Mouse (Mus musculus) hindbrain, embryonic 16.5 days (tissue): ENCODE measurements around the gene 7420426K07Rik. TPM values are rescaled to one million over a fixed set of nuclear protein-coding genes. Genes with fewer than 3 reads are reported as not detected.

Experiments used
- ATAC-seq: fragments of 200-750 bp; cut with Nextera tagmentation; 2 replicates; pipeline ENCODE4 v1.8.0; 2017; ENCODE audit warnings: moderate TSS enrichment, moderate library complexity
- H3K27ac ChIP-seq: fragments of 300-500 bp; sonication (generic); 2 replicates; pipeline ENCODE4 v1.5.1; 2014; ENCODE audit warnings: low read depth, mild to moderate bottlenecking, control low read depth, low read length, moderate library complexity
- H3K27me3 ChIP-seq: fragments of 300-500 bp; sonication (generic); replicated peaks from 2 replicates; pipeline ENCODE4 v1.6.1; 2014; ENCODE audit warnings: low read length; ENCODE audit not compliant: control insufficient read depth, insufficient read depth
- H3K36me3 ChIP-seq: fragments of 300-500 bp; sonication (generic); 2 replicates; pipeline ENCODE4 v1.6.1; 2014; ENCODE audit warnings: mild to moderate bottlenecking, low read length, moderate library complexity, mixed read lengths; ENCODE audit not compliant: control insufficient read depth, insufficient read depth
- H3K4me1 ChIP-seq: fragments of 300-500 bp; sonication (generic); 2 replicates; pipeline ENCODE4 v1.6.1; 2014; ENCODE audit warnings: low read depth, low read length; ENCODE audit not compliant: control insufficient read depth, insufficient read depth
- H3K4me2 ChIP-seq: fragments of 300-500 bp; sonication (generic); 2 replicates; pipeline ENCODE4 v1.6.1; 2014; ENCODE audit warnings: mild to moderate bottlenecking, low read length, control low read depth, moderate library complexity
- H3K4me3 ChIP-seq: fragments of 300-500 bp; sonication (generic); 2 replicates; pipeline ENCODE4 v1.5.1; 2014; ENCODE audit warnings: mild to moderate bottlenecking, low read length, control low read depth, moderate library complexity
- H3K9ac ChIP-seq: fragments of 300-500 bp; sonication (generic); 2 replicates; pipeline ENCODE4 v1.6.1; 2014; ENCODE audit warnings: low read depth, mild to moderate bottlenecking, control low read depth, low read length, moderate library complexity
- H3K9me3 ChIP-seq: fragments of 300-500 bp; sonication (generic); 2 replicates; pipeline ENCODE4 v1.6.1; 2014; ENCODE audit warnings: mild to moderate bottlenecking, low read length, moderate library complexity; ENCODE audit not compliant: control insufficient read depth
- WGBS: fragments of 180-500 bp; shearing (Covaris S2); extraction: QIAGEN DNeasy Blood & Tissue Kit; methylation state at CpG from one replicate; pipeline ENCODE4 v1.1.7; 2014; 5-methylcytosine and 5-hydroxymethylcytosine counted together
- polyA plus RNA-seq: library from polyadenylated mRNA; unstranded; fragments of >200 nt; fragmentation: Nextera tagmentation; extraction: Ambion mirVana; gene quantifications from 2 replicates; pipeline ENCODE4 v1.2.1, GENCODE M21; 2015

7420426K07Rik gene
- polyA plus RNA-seq, 1 experiment from 2014 or later: not detected

GRCm38 (mm10) chr9:98932931-98933330 is 30.0 kb downstream of the 7420426K07Rik start:
- no peaks in the 10 kb centered on the region for H3K27me3 ChIP-seq
- no peak overlapping the region for H3K9ac ChIP-seq
- no peak overlapping the region for H3K4me3 ChIP-seq
- H3K9me3 ChIP-seq: no peaks in the 10 kb centered on the region
- H3K27ac ChIP-seq: no peak overlapping the region
- ATAC-seq: no peak
- 35% methylated on average over 6 of the region's 6 CpGs for WGBS
- H3K4me1 ChIP-seq: no peaks in the 10 kb centered on the region
- H3K4me2 ChIP-seq: no peak overlapping the region
- H3K36me3 ChIP-seq: no peaks in the 10 kb centered on the region

- no peaks in the 10 kb centered on the region for H3K36me3 ChIP-seq
- H3K27ac ChIP-seq: no peak overlapping the region
- no peak overlapping the region for H3K9ac ChIP-seq
- no peaks in the 10 kb centered on the region for H3K4me1 ChIP-seq
- no peaks in the 10 kb centered on the region for H3K27me3 ChIP-seq
- ATAC-seq: no peak
- no peak overlapping the region for H3K4me3 ChIP-seq
- WGBS: 30% methylated on average over 16 of the region's 16 CpGs
- H3K9me3 ChIP-seq: no peaks in the 10 kb centered on the region
- no peak overlapping the region for H3K4me2 ChIP-seq
These were observed 32.4 kb downstream of the 7420426K07Rik start for GRCm38 (mm10) chr9:98935190-98935909.

GRCm38 (mm10) chr9:98939290-98939689 is 36.4 kb downstream of the 7420426K07Rik start:
- H3K4me3 ChIP-seq: no peak overlapping the region
- no peaks in the 10 kb centered on the region for H3K4me1 ChIP-seq
- H3K36me3 ChIP-seq: no peaks in the 10 kb centered on the region
- no peak overlapping the region for H3K9ac ChIP-seq
- 22% methylated on average over 2 of the region's 2 CpGs for WGBS
- ATAC-seq: no peak
- H3K4me2 ChIP-seq: no peak overlapping the region
- no peaks in the 10 kb centered on the region for H3K27me3 ChIP-seq
- H3K9me3 ChIP-seq: no peaks in the 10 kb centered on the region
- no peak overlapping the region for H3K27ac ChIP-seq

- Histone ChIP-seq H3K9me3 (no peaks in the 10 kb centered on the region), H3K4me1 (peaks cover 26% of the 10 kb centered on the region), H3K9ac (no peak overlapping the region; the same call in 1 of the 2 replicates), H3K4me2 (peak overlapping the region; percentile 42), H3K36me3 (no peaks in the 10 kb centered on the region), H3K4me3 (peak overlapping the region; percentile 16; the same call in 1 of the 2 replicates), H3K27ac (no peak overlapping the region), H3K27me3 (peaks cover 32% of the 10 kb centered on the region)
- peak; percentile 51 for ATAC-seq
- under 1% methylated on average over 40 of the region's 40 CpGs for WGBS
These were observed 49.5 kb downstream of the 7420426K07Rik start for GRCm38 (mm10) chr9:98952171-98953050.

- Histone ChIP-seq H3K9me3 (no peaks in the 10 kb centered on the region), H3K36me3 (no peaks in the 10 kb centered on the region), H3K27ac (no peak overlapping the region), H3K27me3 (peaks cover 32% of the 10 kb centered on the region), H3K9ac (no peak overlapping the region), H3K4me2 (no peak overlapping the region), H3K4me3 (no peak overlapping the region), H3K4me1 (peaks cover 26% of the 10 kb centered on the region)
- no peak for ATAC-seq
- WGBS: 6% methylated on average over 4 of the region's 4 CpGs
These were observed 50.4 kb downstream of the 7420426K07Rik start for GRCm38 (mm10) chr9:98953291-98953690.

- H3K4me3 ChIP-seq: no peak overlapping the region
- no peak overlapping the region for H3K9ac ChIP-seq
- no peaks in the 10 kb centered on the region for H3K9me3 ChIP-seq
- no peak overlapping the region for H3K4me2 ChIP-seq
- no peak overlapping the region for H3K27ac ChIP-seq
- no peak for ATAC-seq
- peaks cover 26% of the 10 kb centered on the region for H3K4me1 ChIP-seq
- H3K36me3 ChIP-seq: no peaks in the 10 kb centered on the region
- 3% methylated on average over 9 of the region's 9 CpGs for WGBS
- peaks cover 36% of the 10 kb centered on the region for H3K27me3 ChIP-seq
These were observed 50.9 kb downstream of the 7420426K07Rik start for GRCm38 (mm10) chr9:98953830-98954229.

Other genes with a start within 250 kb of the 7420426K07Rik start
- gene Prr23a1, start 60.6 kb upstream of the 7420426K07Rik start, polyA plus RNA-seq: 0.18 TPM in 1 of 2 replicates, not detected in the other
- not detected in 2 replicates for gene Prr23a2, start 46.6 kb upstream of the 7420426K07Rik start, polyA plus RNA-seq
- 0.16 TPM in 1 of 2 replicates, not detected in the other for gene Prr23a3, start 38.4 kb upstream of the 7420426K07Rik start, polyA plus RNA-seq
- gene Foxl2, start 52.2 kb downstream of the 7420426K07Rik start, polyA plus RNA-seq: 0.24 and 0.45 TPM in 2 replicates
- gene Faim, start 83.3 kb downstream of the 7420426K07Rik start, polyA plus RNA-seq: 107 and 115 TPM in 2 replicates
- 0.10 and 0.16 TPM in 2 replicates for gene Gm1123, start 132.6 kb downstream of the 7420426K07Rik start, polyA plus RNA-seq
- 2.1 and 2.9 TPM in 2 replicates for gene Pik3cb, start 237.5 kb downstream of the 7420426K07Rik start, polyA plus RNA-seq